Mouse (Mus musculus): ENCODE measurements at regions not wholly inside any gene's neighbourhood (a gene's known extent, or its start where the extent isn't known, plus 50 kb on each side); places are given as distances from the start of the nearest gene placed in this dataset.

DNA sequence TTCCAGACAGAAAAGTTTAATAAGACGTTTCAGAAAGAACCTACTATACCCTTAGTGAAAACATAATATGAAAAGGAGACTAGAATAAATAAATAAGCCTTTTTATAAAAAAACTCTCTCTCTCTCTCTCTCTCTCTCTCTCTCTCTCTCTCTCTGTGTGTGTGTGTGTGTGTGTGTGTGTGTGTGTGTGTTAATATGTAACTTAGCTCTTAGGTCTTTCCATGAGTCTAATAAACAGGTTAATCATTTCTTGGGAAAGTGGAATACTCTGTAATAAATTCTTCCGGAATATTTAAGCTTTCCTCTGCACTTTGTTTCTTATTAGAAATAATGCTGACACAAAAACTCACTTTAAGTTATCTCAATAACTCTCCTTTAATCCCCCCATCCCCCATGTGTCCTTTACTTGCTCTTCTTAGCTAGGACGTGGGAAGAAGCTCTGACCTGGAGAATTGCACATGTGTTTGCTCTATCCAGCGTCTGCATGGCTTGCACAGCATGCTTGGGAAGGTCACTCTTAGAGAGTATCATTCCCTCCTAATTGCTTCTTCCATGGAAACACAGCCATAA lies 403.3 kb downstream of the Ets1 start:
- Histone ChIP-seq H3K27me3 (ENCODE audit: control insufficient read depth, insufficient read depth, low read length) (no peaks in the 10 kb centered on the region), H3K9ac (ENCODE audit: low read depth, low read length) (no peak overlapping the region), H3K4me3 (no peak overlapping the region), H3K79me2 (replicated peaks; ENCODE audit: control insufficient read depth, insufficient read depth, low read length) (no peaks in the 10 kb centered on the region), H3K36me3 (ENCODE audit: control insufficient read depth, insufficient read depth, low read length) (no peaks in the 10 kb centered on the region), H3K27ac (no peak overlapping the region), H3K4me1 (ENCODE audit: control insufficient read depth, insufficient read depth, low read length) (no peaks in the 10 kb centered on the region)
- intact Hi-C loops (cut with DNase I) = no loop called here
- 71% methylated on average over 4 of the region's 4 CpGs for WGBS
- no peak for TF ChIP-seq CTCF (IDR thresholded peaks at IDR 0.05)
- TF ChIP-seq EP300 (IDR thresholded peaks at IDR 0.05; ENCODE audit: insufficient read depth, low read depth, low read length) = no peak
- no peak for TF ChIP-seq POLR2A (IDR thresholded peaks at IDR 0.05; ENCODE audit: insufficient read depth, low read depth, low read length)
- DNase-seq = no peak

DNA sequence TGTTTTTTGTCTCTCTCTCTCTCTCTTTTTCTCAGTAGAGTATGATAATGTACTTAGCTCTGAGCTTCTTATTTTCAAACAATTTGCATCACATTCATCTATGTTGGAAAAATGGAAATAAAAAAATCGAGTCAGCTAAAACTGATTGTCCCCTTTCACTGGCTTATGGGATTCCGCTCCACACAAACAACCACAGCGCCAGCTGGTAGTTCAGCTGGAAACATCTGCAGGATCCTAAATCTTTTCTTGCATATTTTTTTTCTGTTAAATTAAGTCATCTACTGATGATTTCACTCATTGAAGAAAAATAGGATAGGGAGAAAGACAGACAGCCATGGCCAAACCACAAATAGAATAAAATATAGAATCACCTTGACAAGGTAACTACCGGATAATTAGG lies 414.8 kb downstream of the Ets1 start:
- WGBS = 78% methylated on average over 4 of the region's 4 CpGs
- no peaks in the 10 kb centered on the region for H3K36me3 ChIP-seq (ENCODE audit: control insufficient read depth, insufficient read depth, low read length)
- DNase-seq = peak; percentile 8 to 25
- no peak overlapping the region for H3K4me3 ChIP-seq
- no peak overlapping the region for H3K27ac ChIP-seq
- H3K79me2 ChIP-seq (replicated peaks; ENCODE audit: control insufficient read depth, insufficient read depth, low read length) = no peaks in the 10 kb centered on the region
- no peaks in the 10 kb centered on the region for H3K27me3 ChIP-seq (ENCODE audit: control insufficient read depth, insufficient read depth, low read length)
- intact Hi-C loops (cut with DNase I) = no loop called here
- H3K9ac ChIP-seq (ENCODE audit: low read depth, low read length) = no peak overlapping the region
- TF ChIP-seq CTCF (IDR thresholded peaks at IDR 0.05) (no peak), POLR2A (IDR thresholded peaks at IDR 0.05; ENCODE audit: insufficient read depth, low read depth, low read length) (no peak), EP300 (IDR thresholded peaks at IDR 0.05; ENCODE audit: insufficient read depth, low read depth, low read length) (no peak)
- no peaks in the 10 kb centered on the region for H3K4me1 ChIP-seq (ENCODE audit: control insufficient read depth, insufficient read depth, low read length)

DNA sequence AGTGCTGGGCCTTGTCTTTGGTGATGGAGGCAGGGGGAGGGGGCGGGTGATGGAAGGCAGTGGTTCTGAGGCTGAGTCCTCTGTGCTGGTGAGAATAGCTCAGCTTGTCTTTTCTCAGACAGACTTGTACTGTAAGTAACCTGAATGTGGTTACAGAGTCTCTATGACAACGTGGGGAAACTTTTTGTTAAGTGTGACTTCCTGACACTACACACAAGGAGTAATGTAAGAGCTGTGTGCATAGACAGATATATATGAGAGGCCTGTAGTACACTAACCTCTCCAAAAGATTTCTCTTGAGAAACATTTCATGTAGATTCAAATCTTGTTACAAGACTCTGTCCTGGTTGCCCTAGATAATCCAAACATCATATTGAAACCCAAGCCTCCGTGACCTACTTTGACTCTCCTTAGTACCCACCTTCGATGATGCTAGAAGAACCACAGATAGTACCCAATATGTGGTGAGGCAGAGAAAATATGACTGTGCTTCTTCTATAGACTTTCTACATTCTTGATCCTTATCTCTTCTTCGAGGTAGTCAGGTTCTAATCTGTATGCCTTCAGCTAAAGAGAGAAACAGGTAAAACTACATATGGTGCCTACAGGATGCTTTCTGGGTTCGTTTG lies 424.7 kb downstream of the Ets1 start:
- TF ChIP-seq EP300 (IDR thresholded peaks at IDR 0.05; ENCODE audit: insufficient read depth, low read depth, low read length) (no peak), POLR2A (IDR thresholded peaks at IDR 0.05; ENCODE audit: insufficient read depth, low read depth, low read length) (no peak), CTCF (IDR thresholded peaks at IDR 0.05) (no peak)
- H3K36me3 ChIP-seq (ENCODE audit: control insufficient read depth, insufficient read depth, low read length) = no peaks in the 10 kb centered on the region
- no peaks in the 10 kb centered on the region for H3K79me2 ChIP-seq (replicated peaks; ENCODE audit: control insufficient read depth, insufficient read depth, low read length)
- H3K27me3 ChIP-seq (ENCODE audit: control insufficient read depth, insufficient read depth, low read length) = no peaks in the 10 kb centered on the region
- no peaks in the 10 kb centered on the region for H3K4me1 ChIP-seq (ENCODE audit: control insufficient read depth, insufficient read depth, low read length)
- no peak overlapping the region for H3K4me3 ChIP-seq
- intact Hi-C loops (cut with DNase I) = no loop called here
- H3K9ac ChIP-seq (ENCODE audit: low read depth, low read length) = no peak overlapping the region
- H3K27ac ChIP-seq = no peak overlapping the region
- 77% methylated on average over 6 of the region's 6 CpGs for WGBS
- DNase-seq = no peak

DNA sequence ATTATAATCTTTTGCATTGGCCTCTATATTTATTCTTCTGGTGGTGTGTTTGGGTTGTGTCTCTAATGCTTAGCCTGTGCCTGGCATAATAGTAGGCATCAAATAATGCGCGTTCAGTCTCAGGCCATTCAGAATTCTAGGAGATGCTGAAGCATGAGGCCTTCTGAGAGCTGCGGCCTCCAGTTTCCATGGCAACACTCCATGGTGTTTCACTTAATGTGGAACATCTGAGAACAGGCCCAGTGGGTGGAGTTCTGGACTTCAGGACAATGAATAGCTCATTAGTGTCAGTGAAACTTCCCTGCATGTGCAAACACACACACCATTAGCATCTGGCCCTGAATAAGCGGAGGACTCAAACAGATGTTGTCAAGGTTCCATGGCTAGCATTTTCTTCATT lies 426.5 kb downstream of the Ets1 start:
- no peak overlapping the region for H3K27ac ChIP-seq
- H3K36me3 ChIP-seq (ENCODE audit: control insufficient read depth, insufficient read depth, low read length) = no peaks in the 10 kb centered on the region
- no peaks in the 10 kb centered on the region for H3K27me3 ChIP-seq (ENCODE audit: control insufficient read depth, insufficient read depth, low read length)
- no peaks in the 10 kb centered on the region for H3K4me1 ChIP-seq (ENCODE audit: control insufficient read depth, insufficient read depth, low read length)
- TF ChIP-seq CTCF (IDR thresholded peaks at IDR 0.05) = no peak
- no peak for TF ChIP-seq EP300 (IDR thresholded peaks at IDR 0.05; ENCODE audit: insufficient read depth, low read depth, low read length)
- TF ChIP-seq POLR2A (IDR thresholded peaks at IDR 0.05; ENCODE audit: insufficient read depth, low read depth, low read length) = no peak
- H3K4me3 ChIP-seq = no peak overlapping the region
- intact Hi-C loops (cut with DNase I) = no loop called here
- no peak overlapping the region for H3K9ac ChIP-seq (ENCODE audit: low read depth, low read length)
- no peaks in the 10 kb centered on the region for H3K79me2 ChIP-seq (replicated peaks; ENCODE audit: control insufficient read depth, insufficient read depth, low read length)
- 72% methylated on average over 4 of the region's 4 CpGs for WGBS
- peak in 1 of 2 experiments; percentile 18 for DNase-seq

DNA sequence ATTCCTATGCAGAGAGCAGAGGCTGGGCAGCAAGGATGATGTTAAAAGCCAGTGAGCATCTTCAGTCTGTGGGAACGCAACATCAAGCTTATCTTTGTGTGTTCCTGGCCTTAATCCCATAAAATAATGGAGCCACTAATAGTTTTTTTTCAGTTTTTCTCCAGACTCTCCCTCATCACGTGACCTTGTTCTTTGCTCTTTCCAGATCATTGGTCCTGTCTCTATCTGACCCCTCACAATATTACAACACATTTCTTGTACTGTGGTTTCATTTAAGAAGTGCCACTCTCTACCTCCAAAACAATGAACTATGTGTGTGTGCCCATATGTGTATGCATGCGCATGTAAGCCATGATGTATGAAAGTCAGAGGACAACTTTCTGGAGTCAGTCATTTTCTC lies 429.3 kb downstream of the Ets1 start:
- H3K9ac ChIP-seq (ENCODE audit: low read depth, low read length) = no peak overlapping the region
- no peak overlapping the region for H3K27ac ChIP-seq
- no peaks in the 10 kb centered on the region for H3K36me3 ChIP-seq (ENCODE audit: control insufficient read depth, insufficient read depth, low read length)
- H3K79me2 ChIP-seq (replicated peaks; ENCODE audit: control insufficient read depth, insufficient read depth, low read length) = no peaks in the 10 kb centered on the region
- H3K27me3 ChIP-seq (ENCODE audit: control insufficient read depth, insufficient read depth, low read length) = no peaks in the 10 kb centered on the region
- intact Hi-C loops (cut with DNase I) = no loop called here
- H3K4me1 ChIP-seq (ENCODE audit: control insufficient read depth, insufficient read depth, low read length) = no peaks in the 10 kb centered on the region
- WGBS = 84% methylated on average over 3 of the region's 3 CpGs
- H3K4me3 ChIP-seq = no peak overlapping the region
- TF ChIP-seq POLR2A (IDR thresholded peaks at IDR 0.05; ENCODE audit: insufficient read depth, low read depth, low read length) (no peak), EP300 (IDR thresholded peaks at IDR 0.05; ENCODE audit: insufficient read depth, low read depth, low read length) (no peak), CTCF (IDR thresholded peaks at IDR 0.05) (no peak)
- DNase-seq = no peak

DNA sequence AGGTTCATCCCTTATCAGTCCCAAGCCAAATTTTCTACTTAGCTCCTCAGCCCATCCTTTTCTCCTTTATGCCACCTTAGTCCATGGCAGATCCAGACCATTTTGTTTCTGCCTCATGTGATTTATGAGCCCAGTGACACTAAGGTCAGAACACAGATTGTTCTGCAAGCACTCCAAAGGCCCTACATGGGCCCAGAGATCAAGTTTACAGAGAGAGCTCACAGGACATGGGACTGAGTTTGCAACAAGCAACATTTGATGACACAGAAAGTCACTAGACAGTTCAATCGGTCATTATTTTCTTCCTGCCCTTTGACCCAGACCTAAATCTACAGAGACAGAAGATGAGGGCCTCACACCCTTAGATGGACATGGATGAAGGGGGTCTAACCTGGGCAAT lies 431.5 kb downstream of the Ets1 start:
- no peaks in the 10 kb centered on the region for H3K36me3 ChIP-seq (ENCODE audit: control insufficient read depth, insufficient read depth, low read length)
- H3K4me3 ChIP-seq = no peak overlapping the region
- 82% methylated on average over 1 of the region's 1 CpGs for WGBS
- no peaks in the 10 kb centered on the region for H3K27me3 ChIP-seq (ENCODE audit: control insufficient read depth, insufficient read depth, low read length)
- H3K9ac ChIP-seq (ENCODE audit: low read depth, low read length) = no peak overlapping the region
- no peak overlapping the region for H3K27ac ChIP-seq
- no peaks in the 10 kb centered on the region for H3K4me1 ChIP-seq (ENCODE audit: control insufficient read depth, insufficient read depth, low read length)
- H3K79me2 ChIP-seq (replicated peaks; ENCODE audit: control insufficient read depth, insufficient read depth, low read length) = no peaks in the 10 kb centered on the region
- DNase-seq = no peak
- intact Hi-C loops (cut with DNase I) = no loop called here
- TF ChIP-seq POLR2A (IDR thresholded peaks at IDR 0.05; ENCODE audit: insufficient read depth, low read depth, low read length) = no peak
- no peak for TF ChIP-seq EP300 (IDR thresholded peaks at IDR 0.05; ENCODE audit: insufficient read depth, low read depth, low read length)
- TF ChIP-seq CTCF (IDR thresholded peaks at IDR 0.05) = no peak

Data from heart, adult 2 months (tissue).